In the genomic region with DNA sequence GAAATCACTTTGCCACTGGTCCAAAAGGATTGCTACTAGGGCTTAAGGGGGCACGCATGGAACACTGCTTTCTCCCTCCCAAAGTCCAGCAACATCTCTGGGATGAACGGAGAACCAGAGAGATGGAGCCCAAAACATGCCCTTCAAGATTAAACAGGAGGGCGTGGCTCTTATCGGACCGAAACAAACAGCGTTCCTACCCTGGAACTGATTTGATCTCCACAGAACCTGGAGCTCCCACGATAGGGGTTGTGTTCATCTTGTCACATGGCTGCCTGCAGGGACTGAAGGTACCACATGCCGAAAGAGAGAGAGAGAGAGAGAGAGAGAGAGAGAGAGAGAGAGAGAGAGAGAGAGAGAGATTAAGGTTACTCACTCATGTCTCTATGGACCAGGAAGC, we compare ENCODE assay signal across 35 mouse cellular contexts.
"Had no signal": no experiment of that assay in that cellular context is flagged by ENCODE, and none has a peak within 500 bp of the region (broad histone marks: within the 10 kb centered on the region; RNA-seq: fewer than 3 reads in every experiment).

No protein-coding gene starts in this region.

- H3K9me3 ChIP-seq: heart, embryonic 10.5 days; heart, embryonic 12.5 days; heart, embryonic 13.5 days; heart, embryonic 15.5 days; hindbrain, embryonic 10.5 days; hindbrain, embryonic 12.5 days; hindbrain, embryonic 13.5 days; hindbrain, embryonic 15.5 days; intestine, embryonic 15.5 days; kidney, embryonic 15.5 days had no signal

- H3K4me1 ChIP-seq: heart, embryonic 10.5 days; heart, embryonic 12.5 days; heart, embryonic 13.5 days; heart, embryonic 15.5 days; hindbrain, embryonic 10.5 days; hindbrain, embryonic 12.5 days; hindbrain, embryonic 13.5 days; hindbrain, embryonic 15.5 days; intestine, embryonic 15.5 days; kidney, embryonic 15.5 days had no signal

- H3K4me2 ChIP-seq: heart, embryonic 11.5 days; heart, embryonic 12.5 days; heart, embryonic 13.5 days; heart, embryonic 15.5 days; hindbrain, embryonic 12.5 days; hindbrain, embryonic 13.5 days; hindbrain, embryonic 14.5 days; hindbrain, embryonic 15.5 days; intestine, embryonic 15.5 days; kidney, embryonic 15.5 days had no signal

- H3K27ac ChIP-seq: heart, embryonic 10.5 days; heart, embryonic 13.5 days; heart, embryonic 15.5 days; hindbrain, embryonic 10.5 days; hindbrain, embryonic 12.5 days; hindbrain, embryonic 13.5 days; hindbrain, embryonic 14.5 days; hindbrain, embryonic 15.5 days; hindbrain, postnatal 0 days; intestine, embryonic 15.5 days; kidney, embryonic 15.5 days; kidney, postnatal 0 days; layer of hippocampus, adult 2 months had no signal

- DNase-seq: heart, postnatal 10 days; heart, postnatal 14 days; heart, postnatal 36 days; heart, postnatal 4 days; kidney, adult 11 months; kidney, adult 18-20 months; kidney, adult 2 months; kidney, adult 8-10 months; kidney, adult 9 months; kidney, postnatal 10 days; kidney, postnatal 14 days; kidney, postnatal 25 days; kidney, postnatal 36 days; kidney, postnatal 4 days; layer of hippocampus, adult 9-11 months; layer of hippocampus, postnatal 36 days had no signal

- H3K27me3 ChIP-seq: hindbrain, embryonic 15.5 days; intestine, embryonic 15.5 days; kidney, embryonic 15.5 days had no signal

- H3K36me3 ChIP-seq: heart, embryonic 10.5 days; heart, embryonic 12.5 days; heart, embryonic 13.5 days; heart, embryonic 15.5 days; hindbrain, embryonic 10.5 days; hindbrain, embryonic 12.5 days; hindbrain, embryonic 13.5 days; hindbrain, embryonic 15.5 days; intestine, embryonic 15.5 days; kidney, embryonic 15.5 days had no signal

- H3K9ac ChIP-seq: heart, embryonic 12.5 days; heart, embryonic 13.5 days; heart, embryonic 15.5 days; hindbrain, embryonic 12.5 days; hindbrain, embryonic 13.5 days; hindbrain, embryonic 14.5 days; hindbrain, embryonic 15.5 days; intestine, embryonic 15.5 days; kidney, embryonic 15.5 days had no signal

- ATAC-seq: hindbrain, embryonic 16.5 days; hindbrain, postnatal 0 days; inflammation-experienced regulatory T-cells, adult 6 months; intestine, embryonic 15.5 days; intestine, embryonic 16.5 days; intestine, postnatal 0 days had no signal

- H3K4me3 ChIP-seq: heart, embryonic 10.5 days; heart, embryonic 12.5 days; heart, embryonic 13.5 days; heart, embryonic 15.5 days; hindbrain, embryonic 10.5 days; hindbrain, embryonic 12.5 days; hindbrain, embryonic 13.5 days; hindbrain, embryonic 15.5 days; intestine, embryonic 15.5 days; kidney, embryonic 15.5 days; layer of hippocampus, adult 2 months had no signal
